Mouse (Mus musculus) lung, postnatal 14 days (tissue): ENCODE measurements around the gene Ung.

Experiments
- DNase-seq: peaks from one replicate; pipeline ENCODE4 v3.0.0; 2021

The Ung gene

GRCm38 (mm10) chr5:114131521-114131840 lies 1.3 kb downstream of the Ung start:
- peak; percentile 45 for DNase-seq

- no peak for DNase-seq
Observed at GRCm38 (mm10) chr5:114132841-114133240, 2.7 kb downstream of the Ung start.

- peak; percentile 76 for DNase-seq
Observed at GRCm38 (mm10) chr5:114134091-114134534, 3.9 kb downstream of the Ung start.

GRCm38 (mm10) chr5:114135516-114135915 lies 5.3 kb downstream of the Ung start:
- no peak for DNase-seq

GRCm38 (mm10) chr5:114137481-114138276 lies 7.5 kb downstream of the Ung start:
- DNase-seq = no peak

DNA sequence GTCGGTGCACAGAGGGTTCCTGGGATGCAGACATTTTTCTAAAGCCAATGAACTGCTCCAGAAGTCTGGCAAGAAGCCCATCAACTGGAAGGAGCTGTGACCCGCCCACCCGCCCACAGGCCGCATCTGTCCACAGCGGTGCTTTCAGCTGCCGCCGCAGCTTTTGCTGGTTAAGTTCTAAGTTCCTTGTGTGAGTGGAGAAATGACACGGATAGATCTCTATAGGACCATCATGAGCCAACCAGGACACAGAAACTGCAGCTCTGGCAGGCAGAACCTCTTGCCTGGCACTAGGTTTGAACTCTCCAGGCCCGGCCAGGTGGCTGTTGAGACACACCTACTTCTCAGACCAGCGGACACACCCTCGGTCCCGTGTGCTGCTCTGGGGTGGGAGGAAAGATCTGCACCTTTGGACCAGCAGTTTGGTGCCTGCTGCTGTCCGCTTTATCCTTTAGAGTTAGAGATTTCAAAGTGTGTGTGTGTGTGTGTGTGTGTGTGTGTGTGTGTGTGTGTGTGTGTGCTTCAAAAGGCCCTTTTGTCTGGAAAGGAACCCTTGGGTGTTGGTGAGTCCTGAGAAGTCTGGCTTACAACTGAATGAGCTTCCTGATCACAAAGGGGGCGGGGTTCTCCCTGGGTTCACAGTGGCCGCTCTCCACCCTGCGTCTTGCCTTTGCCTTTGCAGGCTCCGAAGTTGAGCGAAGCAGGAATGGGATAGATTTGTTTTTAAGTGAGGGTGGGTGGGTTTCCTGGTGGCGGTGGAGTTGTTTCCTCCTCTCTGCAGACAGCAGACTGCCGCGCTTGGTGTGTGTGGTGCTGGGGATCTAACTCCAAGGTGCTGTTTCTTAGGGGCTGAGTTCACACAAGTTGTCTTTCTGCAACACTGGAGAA lies 8.3 kb downstream of the Ung start:
- DNase-seq = peak; percentile 40

DNA sequence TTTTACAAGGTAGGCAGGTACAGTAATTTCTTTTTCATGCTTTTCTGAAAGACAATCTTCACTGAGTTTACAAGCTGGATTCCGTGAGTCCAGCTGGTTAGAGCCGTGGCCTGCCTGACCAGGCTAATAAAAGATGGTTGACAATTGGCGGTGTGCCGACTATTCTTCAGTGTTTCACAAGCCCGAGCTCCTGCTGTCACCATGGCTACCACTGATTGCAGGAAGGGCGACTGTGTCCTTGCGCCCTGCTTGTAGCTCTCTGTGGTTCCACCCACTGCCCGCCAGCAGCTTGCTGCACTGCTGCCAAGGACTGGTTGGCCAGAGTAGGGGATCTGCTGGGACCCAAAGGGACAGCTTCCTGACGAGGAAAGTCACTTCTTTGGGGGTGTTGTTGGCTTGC lies 9.0 kb downstream of the Ung start:
- DNase-seq = peak; percentile 89

DNA sequence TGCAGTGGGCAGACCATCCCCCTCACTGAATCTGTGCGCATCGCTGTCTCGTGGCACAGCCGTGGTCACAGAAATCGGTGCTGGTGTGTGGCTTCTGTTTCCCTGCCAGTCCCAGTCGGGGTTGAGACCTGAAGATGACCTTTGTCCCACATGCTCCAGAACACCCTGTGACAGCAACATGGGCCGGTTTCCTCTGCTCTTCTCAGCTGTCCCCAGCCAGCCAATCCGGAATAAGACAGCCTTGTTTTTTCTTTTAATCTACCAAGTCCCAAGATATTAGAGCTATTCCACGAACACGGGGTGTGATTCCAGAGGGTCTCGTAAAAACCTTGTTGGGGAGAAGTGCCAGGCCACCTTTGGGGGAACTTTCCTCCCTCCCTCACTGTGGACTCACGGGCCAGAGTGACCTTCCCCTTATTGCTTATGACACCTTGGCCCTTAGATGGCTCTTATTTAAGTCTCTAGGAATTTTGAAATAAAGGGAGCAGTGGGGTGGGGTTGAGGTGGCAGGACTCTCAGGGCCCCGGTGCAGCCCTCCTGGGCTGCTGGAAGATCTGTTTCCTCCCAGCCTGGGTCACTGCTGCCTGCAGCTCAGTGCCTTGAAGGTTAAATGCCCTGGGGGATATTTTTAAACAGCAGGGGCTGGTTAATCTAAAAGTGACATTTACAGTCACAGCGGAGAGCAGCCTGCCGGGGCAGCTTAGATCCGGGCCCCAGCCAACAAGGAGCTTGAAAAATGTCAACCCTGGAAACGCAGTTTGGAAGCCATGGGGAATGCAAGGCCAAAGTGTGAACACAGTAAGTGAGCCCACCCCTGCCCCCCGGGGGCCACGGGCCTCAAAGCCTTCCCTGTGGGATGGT lies 16.1 kb downstream of the Ung start, which contains the start of gene Acacb:
Gene Acacb, plus strand, starts transcription at position 508 of the 861 bp plus-strand sequence.
- DNase-seq = no peak

GRCm38 (mm10) chr5:114147043-114147972 lies 17.1 kb downstream of the Ung start:
- no peak for DNase-seq

DNA sequence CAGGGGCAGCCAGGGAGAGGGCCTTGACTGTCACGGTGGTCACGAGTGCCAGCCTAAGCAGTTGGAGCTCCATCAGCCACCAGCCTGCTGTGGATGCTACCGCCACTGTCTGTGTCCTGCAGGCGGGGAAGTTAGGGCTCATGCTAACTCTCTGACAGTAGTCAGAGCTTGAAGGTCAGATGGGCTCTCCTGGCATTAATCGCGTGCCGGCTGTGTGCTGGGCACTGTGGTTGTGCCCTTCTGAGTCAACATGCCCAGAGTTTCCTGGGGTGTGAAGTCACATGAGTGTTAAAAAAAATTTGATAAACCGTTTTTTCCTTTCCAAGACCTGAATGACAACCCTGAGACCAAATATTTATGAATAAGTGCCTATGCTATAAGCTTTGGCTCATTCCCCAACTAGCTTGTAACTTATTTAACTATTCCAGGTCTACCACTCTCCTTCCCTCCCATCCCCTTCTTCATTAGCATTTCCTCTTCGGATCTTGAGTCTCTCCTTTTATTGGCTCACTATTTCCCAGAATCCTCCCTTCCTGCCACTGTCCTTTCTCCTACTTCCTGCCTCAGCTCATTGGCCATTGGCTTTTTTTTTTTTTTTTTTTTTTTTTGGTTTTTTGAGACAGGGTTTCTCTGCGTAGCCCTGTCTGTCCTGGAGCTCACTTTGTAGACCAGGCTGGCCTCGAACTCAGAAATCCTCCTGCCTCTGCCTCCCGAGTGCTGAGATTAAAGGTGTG lies 22.3 kb downstream of the Ung start:
- DNase-seq = no peak

DNA sequence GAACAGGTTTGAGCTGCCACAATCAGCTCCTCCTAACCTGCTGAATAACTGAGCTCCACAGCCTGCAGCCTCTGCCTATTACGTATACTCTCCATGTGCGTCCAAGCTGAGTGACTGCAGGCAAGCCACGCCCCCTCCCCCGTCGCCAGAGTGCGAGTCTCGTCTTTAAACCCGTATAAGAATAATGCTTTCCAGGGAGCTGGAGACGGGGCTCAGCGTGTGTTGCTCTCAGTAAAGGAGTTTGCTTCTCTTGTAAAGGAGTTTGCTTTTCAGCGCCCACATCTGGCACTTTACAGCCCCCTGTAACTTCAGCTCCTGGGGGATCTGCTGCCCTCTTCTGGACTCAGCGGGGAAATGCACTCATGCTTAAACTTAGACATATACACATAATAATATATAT lies 23.3 kb downstream of the Ung start:
- no peak for DNase-seq

DNA sequence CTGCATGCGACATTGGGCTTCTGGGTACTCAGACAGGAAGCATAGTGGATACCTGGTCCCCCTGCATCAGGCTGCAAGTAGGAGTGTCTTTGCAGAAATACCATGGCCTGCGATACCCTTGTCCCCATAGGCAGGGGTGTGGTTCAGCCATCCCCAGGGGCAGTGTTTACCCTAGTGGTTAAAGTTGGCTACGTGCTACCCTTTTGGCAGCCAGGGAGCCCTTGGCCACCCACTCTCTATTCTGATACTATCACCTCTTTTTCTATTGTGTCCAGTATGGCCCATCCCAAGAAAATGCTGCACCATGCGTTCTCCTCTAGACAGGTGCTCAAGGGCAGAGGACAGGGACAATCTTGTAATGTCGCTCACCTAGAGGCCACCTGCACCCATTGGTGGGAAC lies 24.6 kb downstream of the Ung start:
- no peak for DNase-seq

DNA sequence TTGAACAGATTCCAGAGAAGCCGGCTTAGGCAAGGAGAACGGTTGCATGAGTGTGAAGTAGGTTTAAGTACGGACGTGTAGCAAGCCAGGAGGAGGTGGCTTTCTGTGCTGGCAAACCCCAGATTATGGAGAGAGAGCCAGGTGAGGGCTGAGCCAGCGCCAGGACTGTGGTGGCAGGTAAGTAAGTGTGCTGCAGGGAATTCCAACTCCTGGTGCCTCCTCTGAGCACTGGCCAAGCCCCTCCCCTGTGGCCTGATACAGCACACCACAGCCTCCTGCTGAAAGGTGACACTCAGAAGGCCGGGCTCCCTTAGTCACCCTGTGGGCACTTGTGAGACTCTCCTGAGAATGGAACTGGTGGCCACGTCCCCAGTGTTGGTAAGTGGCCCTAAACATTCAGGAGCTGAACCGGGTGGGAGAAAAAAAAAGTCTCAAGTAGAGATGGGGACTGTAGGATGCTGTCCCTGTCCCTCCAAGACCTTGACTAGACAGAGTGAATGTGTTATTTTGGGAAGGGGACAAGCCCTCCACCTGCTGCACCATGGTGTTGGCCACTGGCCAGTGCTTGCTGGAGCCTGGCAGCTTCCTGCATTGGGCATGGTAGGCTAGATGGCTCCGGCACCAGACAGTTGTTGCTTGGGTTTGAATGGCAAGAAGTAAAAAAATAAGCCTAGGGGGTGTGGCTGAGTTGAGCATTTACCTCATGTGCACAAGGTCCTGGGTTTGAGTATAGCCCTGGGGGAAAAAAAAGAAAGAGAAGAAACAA lies 25.2 kb downstream of the Ung start:
- no peak for DNase-seq

DNA sequence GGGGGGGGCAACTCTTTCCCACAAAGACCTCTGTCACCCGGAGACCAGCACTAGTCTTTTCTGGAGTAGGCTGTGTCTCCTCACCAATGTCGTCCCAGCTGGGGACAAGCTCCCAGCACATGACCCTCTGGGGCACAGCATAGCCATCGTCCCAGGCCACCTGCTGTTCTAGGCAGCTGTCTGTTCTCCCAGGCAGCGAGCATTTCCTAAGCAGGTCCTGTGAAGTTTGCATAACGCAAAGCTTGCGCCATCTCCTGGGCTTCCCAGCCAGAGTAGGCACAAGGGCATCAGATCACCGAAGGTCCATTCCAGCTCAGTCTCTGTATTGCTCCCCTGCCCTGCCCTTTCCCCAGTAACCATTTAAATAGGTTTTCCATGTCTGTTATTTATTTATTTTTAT lies 27.1 kb downstream of the Ung start:
- DNase-seq = no peak

- DNase-seq = no peak
Observed at GRCm38 (mm10) chr5:114161424-114161823, 31.2 kb downstream of the Ung start.

DNA sequence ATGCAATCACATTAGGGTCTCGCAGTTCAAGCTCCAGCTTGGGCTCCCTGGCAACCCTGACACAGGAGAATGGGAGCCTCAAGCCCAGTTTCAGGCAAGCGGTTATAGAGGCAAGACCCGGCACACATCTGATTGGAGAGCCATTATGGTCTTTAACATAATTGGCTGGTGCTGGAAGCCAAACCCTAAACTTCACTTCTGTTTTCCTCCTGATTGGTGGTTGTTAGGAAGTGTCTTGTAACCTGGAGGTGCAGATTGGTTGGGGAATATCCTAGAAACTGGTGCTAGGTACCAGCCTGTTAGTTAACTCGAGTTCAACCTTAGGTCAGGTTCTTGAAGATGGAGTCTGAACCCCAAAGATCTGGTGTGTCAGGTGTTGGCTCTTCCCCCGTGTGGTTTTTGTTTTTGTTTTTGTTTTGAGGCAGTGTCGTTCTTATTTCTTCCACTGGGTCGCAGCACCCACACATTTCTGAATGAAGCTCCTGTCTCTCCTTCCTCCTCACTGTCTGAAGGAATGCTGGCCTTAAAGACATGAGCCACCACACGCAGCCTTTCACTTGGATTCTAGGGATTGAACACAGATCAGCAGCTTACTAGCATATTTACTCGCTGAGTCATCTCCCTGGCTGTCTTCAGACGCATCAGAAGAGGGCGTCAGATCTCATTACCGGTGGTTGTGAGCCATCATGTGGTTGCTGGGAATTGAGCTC lies 32.1 kb downstream of the Ung start:
- DNase-seq = no peak

DNA sequence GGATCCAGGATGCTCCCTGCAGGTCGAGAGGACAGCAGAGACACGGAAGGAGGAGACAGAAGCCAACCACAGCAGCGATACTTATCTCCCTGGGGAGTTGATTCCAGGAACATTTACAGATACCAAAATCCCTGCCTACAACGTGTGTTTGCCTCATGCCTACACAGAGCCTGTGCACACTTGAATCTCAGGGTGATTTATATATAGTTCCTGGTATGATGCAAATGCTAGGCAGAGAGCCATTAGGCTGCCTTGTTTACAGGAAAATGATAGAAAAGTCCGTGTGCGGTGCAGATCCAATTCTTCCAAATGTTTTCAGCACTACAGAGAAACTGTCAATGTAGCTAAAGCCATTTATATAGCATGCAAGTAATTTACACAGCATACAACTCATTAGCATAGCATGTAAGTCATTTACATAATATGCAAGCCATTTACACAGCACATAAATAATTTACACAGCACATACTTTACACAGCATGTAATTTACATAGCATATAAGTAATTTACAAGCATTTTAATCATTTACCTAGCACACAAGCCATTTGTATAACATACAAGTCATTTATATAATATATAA lies 33.0 kb downstream of the Ung start:
- DNase-seq = no peak

GRCm38 (mm10) chr5:114170345-114170744 lies 40.2 kb downstream of the Ung start:
- no peak for DNase-seq

GRCm38 (mm10) chr5:114172936-114173335 lies 42.8 kb downstream of the Ung start:
- no peak for DNase-seq
